Mouse (Mus musculus): Measurements from ENCODE around the gene Ppcdc.

The Ppcdc gene

DNA sequence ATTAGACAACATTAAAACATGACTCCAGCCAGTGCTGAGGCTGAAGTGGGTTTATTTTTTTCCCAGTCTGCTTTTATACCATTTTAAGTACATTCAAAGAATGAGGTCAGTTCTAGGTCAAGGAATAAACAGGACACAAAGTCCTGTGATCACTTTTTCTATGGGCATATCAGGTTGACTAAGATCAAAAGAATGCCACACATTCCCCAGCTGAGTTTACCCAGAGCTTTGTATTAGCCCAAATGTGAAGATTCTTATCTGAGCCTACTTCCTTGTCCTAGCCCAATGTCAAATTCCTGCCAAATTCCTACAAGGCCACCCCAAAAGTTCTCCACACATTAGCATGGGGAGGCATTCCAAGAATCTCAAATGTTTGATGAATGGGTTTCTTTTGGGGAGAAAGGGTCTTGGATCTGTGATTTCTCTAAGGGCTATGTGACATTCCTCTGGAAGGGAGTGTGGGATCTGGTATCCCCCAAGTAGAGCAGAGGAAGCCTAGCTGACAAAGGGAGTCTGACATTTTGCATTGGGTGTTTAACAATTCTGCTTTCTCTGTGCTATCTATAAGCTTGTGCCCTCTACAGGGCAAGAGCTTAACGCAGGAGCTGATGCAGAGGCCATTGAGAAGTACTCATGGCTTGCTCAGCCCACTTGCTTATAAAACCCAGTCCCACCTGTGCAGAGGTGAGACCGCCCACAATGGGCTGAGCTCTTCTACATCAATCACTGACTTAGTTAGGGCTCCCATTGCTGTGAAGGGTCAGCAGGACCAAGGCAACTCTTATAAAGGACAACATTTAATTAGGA, 85.3 kb downstream of the Ppcdc start:
- DNase-seq (ENCODE audit: low spot score), result no peak

DNA sequence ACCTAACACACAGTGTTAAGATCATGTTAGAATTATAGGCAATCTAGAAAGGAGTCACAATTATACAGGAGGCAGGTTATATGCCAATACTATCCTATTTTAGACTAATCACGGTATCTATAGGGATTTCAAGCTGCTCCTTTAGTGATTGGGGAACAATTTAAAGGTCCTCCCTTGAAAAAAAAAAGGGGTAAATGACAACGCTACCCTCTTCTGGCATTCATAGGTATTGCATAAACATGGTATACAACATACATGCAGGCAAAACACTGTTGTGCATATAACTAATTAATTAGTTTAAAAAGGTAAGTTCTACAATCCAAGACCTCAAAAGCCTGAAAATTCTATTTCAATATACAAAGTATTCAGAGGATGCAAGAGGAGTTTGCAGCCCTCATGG, 88.6 kb downstream of the Ppcdc start:
- no peak for DNase-seq (ENCODE audit: low spot score)

DNA sequence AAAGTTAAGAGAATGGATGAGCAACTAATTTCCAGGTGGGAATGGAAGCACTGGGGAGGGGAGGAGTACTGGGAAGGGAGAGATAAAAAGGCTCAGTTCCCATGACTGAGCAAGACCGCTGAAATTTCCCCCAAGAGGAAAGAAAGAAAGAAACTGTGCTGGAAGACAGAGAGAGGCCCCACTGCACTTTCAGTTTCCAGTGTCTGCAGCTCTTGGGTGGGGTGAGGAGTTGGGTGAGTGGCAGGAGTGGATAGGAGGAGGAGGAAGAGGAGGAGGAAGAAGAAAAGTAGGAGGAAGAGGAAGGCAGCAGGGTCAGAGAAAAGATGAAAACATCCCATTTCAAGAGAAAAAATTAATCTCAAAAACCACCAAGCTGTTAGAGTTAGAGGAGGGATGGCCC, 94.0 kb downstream of the Ppcdc start:
- no peak for DNase-seq (ENCODE audit: low spot score)

DNA sequence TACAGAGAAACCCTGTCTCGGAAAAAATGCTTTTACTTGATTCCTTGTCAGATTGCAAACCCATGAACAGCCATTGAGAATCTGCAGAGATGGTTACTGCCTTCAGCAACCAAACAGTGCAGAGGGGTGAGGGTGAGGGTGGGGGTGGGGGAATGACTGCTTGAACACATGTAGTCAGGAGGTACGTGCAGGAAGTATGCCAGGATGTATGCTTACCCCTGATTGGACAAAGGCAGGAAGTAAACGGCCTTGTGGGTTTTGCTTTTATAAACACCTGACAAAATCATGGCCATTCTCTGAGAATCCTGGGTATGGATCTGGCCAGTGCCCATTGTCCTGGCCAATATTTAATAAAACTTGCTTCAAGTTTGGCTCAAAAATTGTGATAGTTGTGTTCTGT, 96.2 kb downstream of the Ppcdc start:
- DNase-seq (ENCODE audit: low spot score), result no peak

DNA sequence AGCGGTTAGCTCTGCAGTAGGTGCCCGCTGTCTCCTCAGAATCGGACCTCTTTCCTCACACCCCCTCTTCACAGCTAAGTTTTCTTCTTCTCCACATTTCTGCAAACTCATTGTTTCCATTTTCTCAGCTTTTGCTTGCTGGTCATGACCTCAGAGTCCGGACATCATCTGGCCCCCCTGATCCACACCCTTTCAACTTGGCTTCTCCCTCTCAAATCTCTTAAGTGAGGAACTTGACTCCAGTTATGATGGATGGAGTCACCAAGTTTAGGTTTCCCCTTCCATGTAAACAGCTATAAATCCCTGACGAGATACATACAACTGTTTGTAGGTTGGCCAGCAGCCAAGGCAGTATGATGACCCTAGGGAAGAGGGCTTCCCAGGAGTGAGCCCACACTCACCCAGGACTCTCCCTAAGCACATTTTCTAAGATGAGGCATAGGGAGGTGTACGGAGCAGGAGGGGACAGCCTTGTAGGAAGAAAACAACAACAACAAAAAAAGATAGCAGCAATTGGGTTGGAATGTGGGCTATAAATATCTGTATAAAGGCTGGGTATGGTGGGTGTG, 96.9 kb downstream of the Ppcdc start:
- DNase-seq (ENCODE audit: low spot score), result no peak

DNA sequence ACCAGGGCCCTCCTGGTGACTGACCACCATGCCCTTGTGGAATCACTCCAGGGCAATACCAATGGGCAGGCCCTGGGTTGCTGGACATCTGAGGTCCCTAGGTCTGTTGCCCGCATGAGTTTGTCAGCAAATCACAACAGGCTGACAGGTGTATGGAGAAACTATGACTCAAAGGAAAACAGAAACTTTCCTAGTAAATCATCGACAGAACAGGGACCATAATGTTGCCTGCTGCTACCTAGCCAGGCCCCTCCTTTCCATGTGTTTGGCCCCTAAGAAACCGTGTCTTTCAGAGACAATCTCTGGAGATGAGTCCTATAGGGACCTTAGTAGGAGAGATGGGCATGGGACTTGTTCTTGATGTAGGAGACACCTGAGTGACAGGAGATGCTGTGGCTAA, 97.7 kb downstream of the Ppcdc start:
- DNase-seq (ENCODE audit: low spot score), result no peak

DNA sequence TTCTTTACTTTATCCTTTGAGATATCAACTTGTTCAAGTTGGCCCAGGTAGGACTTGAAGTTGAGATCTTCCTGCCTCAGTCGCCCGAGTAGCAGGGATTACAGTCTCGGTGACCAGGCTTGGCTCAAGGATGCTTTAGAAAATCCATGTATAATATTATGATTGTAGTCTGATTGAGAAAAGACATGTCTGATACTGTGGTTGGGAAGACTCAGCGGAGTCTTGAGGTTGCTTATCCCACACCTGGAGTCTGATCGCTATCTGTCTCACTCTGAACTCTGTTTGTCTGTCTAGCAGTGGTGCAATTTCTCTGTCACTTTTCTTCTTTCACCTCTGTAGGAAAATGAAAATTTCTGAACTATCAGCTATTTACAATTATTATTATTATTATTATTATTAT, 99.6 kb downstream of the Ppcdc start:
- DNase-seq (ENCODE audit: low spot score), result no peak

DNA sequence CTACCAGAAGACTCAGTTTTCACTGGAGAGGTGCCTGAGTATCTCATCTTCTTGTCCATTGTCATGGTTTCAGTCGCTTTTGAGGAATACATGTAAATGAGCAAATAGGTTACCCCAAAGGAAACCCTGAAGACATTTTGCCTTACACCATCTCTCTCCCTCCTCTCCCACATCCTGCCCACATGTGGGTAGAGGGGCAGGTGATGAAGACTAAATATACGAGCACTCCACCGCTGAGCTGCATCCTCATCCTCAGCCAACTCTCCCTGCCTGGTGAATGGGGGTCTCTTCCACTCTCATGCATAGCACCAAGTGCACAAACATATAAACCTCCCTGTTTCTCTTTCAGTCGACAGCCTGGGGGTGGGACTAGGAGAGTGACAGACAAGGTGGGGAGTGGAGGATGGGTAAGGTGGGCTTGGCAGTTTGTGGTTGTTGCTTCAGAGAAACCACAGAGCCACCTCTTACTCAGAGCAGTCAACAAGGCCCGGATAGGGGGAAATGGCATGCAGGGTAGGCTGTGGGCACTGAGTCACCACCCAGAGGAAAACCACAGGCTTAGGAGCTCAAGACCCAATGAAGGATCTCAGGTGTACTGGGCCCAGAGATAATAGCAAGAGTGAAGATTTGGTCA, 100.2 kb downstream of the Ppcdc start:
- DNase-seq (ENCODE audit: low spot score), result no peak

DNA sequence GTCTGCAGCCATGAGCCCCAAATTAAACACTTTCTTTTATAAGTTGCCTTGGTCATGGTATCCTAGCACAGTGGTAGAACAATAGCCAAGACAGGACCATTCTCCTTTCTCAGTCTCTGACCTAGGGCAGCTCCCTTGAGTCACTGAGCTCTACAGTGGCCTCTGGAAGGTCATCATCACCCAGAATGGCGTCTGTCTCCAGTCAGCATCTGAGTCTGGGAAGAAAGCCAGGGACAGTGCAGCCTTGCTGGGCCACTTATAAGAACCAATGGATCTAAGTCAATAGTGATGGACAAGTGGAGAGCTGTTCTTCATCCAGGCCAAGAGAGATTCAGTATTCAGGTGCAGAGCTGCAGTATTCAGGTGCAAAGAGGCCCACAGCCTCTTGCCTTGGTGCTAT, 101.2 kb downstream of the Ppcdc start:
- DNase-seq (ENCODE audit: low spot score), result no peak

All from ovary, adult 18-20 months (tissue).